Comparison of ENCODE assay signal across 24 mouse cellular contexts in the genomic region with DNA sequence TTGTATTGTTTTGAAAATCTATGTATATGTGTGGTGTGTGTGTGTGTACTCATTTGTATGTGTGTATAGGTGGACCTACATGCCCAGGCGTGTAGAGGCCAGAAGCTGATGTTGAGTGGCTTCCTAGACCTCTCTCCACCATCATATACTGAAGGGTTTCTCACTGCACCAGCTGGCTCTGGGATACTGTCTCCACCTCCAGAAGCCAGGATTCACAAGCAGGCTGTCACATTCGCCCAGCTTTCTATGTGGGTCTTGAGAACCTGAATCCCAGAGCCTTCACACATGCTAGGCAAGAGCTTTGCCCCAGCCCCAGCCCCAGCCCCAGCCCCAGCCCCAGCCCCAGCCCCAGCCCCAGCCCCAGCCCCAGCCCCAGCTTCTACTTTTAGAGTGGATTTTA.
A peak's percentile ranks its signal among the peaks of the same experiment; 100 is the strongest.
DNase-seq lines count a peak whose midpoint lies in the region; ATAC-seq lines count a peak whose summit lies in the region.
"Had no signal": no experiment of that assay in that cellular context is flagged by ENCODE, and none has a peak within 500 bp of the region (broad histone marks: within the 10 kb centered on the region; RNA-seq: fewer than 3 reads in every experiment).

No protein-coding gene starts in this region.

- H3K36me3 ChIP-seq in heart, embryonic 11.5 days (ENCODE audit: control insufficient read depth, insufficient read depth, low read length): no peaks in the 10 kb centered on the region
- H3K36me3 ChIP-seq in kidney, embryonic 14.5 days (ENCODE audit: control insufficient read depth, insufficient read depth, low read length): no peaks in the 10 kb centered on the region
- H3K36me3 ChIP-seq: embryonic facial prominence, embryonic 13.5 days; limb, embryonic 13.5 days; midbrain, embryonic 12.5 days; neural tube, embryonic 15.5 days had no signal

- H3K27me3 ChIP-seq in heart, embryonic 11.5 days (ENCODE audit: control insufficient read depth, insufficient read depth, low read length): no peaks in the 10 kb centered on the region
- H3K27me3 ChIP-seq in kidney, embryonic 14.5 days (ENCODE audit: control insufficient read depth, insufficient read depth, low read length): no peaks in the 10 kb centered on the region
- H3K27me3 ChIP-seq: embryonic facial prominence, embryonic 13.5 days; forebrain, embryonic 13.5 days; limb, embryonic 13.5 days; midbrain, embryonic 12.5 days; neural tube, embryonic 15.5 days had no signal

- no peak for DNase-seq in heart, adult 9 months (ENCODE audit: low spot score in 2 of 2)
- DNase-seq in kidney, adult 8-10 months: no peak
- peak; percentile 46 for DNase-seq in right cerebral cortex, adult 18-20 months
- no peak for DNase-seq in right cerebral cortex, postnatal 25 days
- DNase-seq in telencephalon, adult 2 months (ENCODE audit: low read depth, low spot score): peak; percentile 43
- DNase-seq in cerebellum, postnatal 14 days: no peak
- DNase-seq: adrenal gland, postnatal 25 days; cerebellum, adult 11 months; gastrocnemius, postnatal 25 days; heart, postnatal 4 days; kidney, postnatal 10 days; thymus, postnatal 25 days had no signal

- no peak overlapping the region for H3K4me2 ChIP-seq in heart, embryonic 11.5 days
- H3K4me2 ChIP-seq in kidney, embryonic 14.5 days (replicated peaks; ENCODE audit: low read depth, low read length): no peak overlapping the region
- H3K4me2 ChIP-seq: forebrain, embryonic 13.5 days; hindbrain, embryonic 14.5 days; limb, embryonic 13.5 days; midbrain, embryonic 12.5 days; neural tube, embryonic 15.5 days had no signal

- H3K4me3 ChIP-seq in heart, embryonic 11.5 days (ENCODE audit: low read depth, low read length): no peak overlapping the region
- no peak overlapping the region for H3K4me3 ChIP-seq in kidney, embryonic 14.5 days (ENCODE audit: low read length)
- H3K4me3 ChIP-seq: embryonic facial prominence, embryonic 13.5 days; erythroblast, embryonic 14.5 days; forebrain, embryonic 13.5 days; layer of hippocampus, adult 2 months; limb, embryonic 13.5 days; midbrain, embryonic 12.5 days; neural tube, embryonic 15.5 days had no signal

- H3K4me1 ChIP-seq in heart, embryonic 11.5 days (ENCODE audit: control insufficient read depth, insufficient read depth, low read length): peaks cover 36% of the 10 kb centered on the region
- H3K4me1 ChIP-seq in kidney, embryonic 14.5 days (ENCODE audit: control insufficient read depth, insufficient read depth, low read length): peaks cover 21% of the 10 kb centered on the region
- H3K4me1 ChIP-seq: embryonic facial prominence, embryonic 13.5 days; midbrain, embryonic 12.5 days; neural tube, embryonic 15.5 days had no signal

- H3K27ac ChIP-seq in heart, embryonic 11.5 days (ENCODE audit: low read depth, low read length): peak overlapping the region; percentile 73; the same call in 1 of the 2 replicates
- peak overlapping the region; percentile 39; the same call in 1 of the 2 replicates for H3K27ac ChIP-seq in kidney, embryonic 14.5 days (ENCODE audit: low read depth, low read length)
- H3K27ac ChIP-seq: embryonic facial prominence, embryonic 13.5 days; forebrain, embryonic 13.5 days; limb, embryonic 13.5 days; liver, embryonic 14.5 days; midbrain, embryonic 12.5 days; neural tube, embryonic 15.5 days had no signal

- no peak overlapping the region for H3K9ac ChIP-seq in heart, embryonic 11.5 days (ENCODE audit: low read depth, low read length)
- H3K9ac ChIP-seq in kidney, embryonic 14.5 days (ENCODE audit: low read depth, low read length): no peak overlapping the region
- H3K9ac ChIP-seq: embryonic facial prominence, embryonic 13.5 days; forebrain, embryonic 13.5 days; hindbrain, embryonic 14.5 days; limb, embryonic 13.5 days; liver, embryonic 14.5 days; lung, embryonic 14.5 days; midbrain, embryonic 12.5 days; neural tube, embryonic 15.5 days had no signal

- no peaks in the 10 kb centered on the region for H3K9me3 ChIP-seq in heart, embryonic 11.5 days (replicated peaks; ENCODE audit: control insufficient read depth, low read length)
- no peaks in the 10 kb centered on the region for H3K9me3 ChIP-seq in kidney, embryonic 14.5 days (ENCODE audit: control insufficient read depth, low read length)
- H3K9me3 ChIP-seq: embryonic facial prominence, embryonic 13.5 days; forebrain, embryonic 13.5 days; limb, embryonic 13.5 days; midbrain, embryonic 12.5 days; neural tube, embryonic 15.5 days had no signal

- WGBS in heart, embryonic 11.5 days (ENCODE audit: insufficient replicate concordance): 72% methylated on average over 2 of the region's 2 CpGs
- WGBS in kidney, embryonic 14.5 days: 69% methylated on average over 2 of the region's 2 CpGs

- no peak for ATAC-seq in heart, embryonic 11.5 days (replicated peaks; ENCODE audit: insufficient number of reproducible peaks, low FRiP score, low TSS enrichment)
- no peak for ATAC-seq in kidney, embryonic 14.5 days (ENCODE audit: low FRiP score, low TSS enrichment)
- ATAC-seq: forebrain, embryonic 13.5 days had no signal

Comparison
In these comparisons a context has a peak if more than half of its experiments do, and no peak if none do; other contexts are left out.
1. DNase-seq: peak in right cerebral cortex, adult 18-20 months (single experiment) and telencephalon, adult 2 months (single experiment); none in heart, adult 9 months (0 of 2), kidney, adult 8-10 months (0 of 2), right cerebral cortex, postnatal 25 days (single experiment) and cerebellum, postnatal 14 days (0 of 2).